Mouse (Mus musculus) MEL (cell line): ENCODE results near the gene Atp1a4. TPM values are rescaled to one million over a fixed set of nuclear protein-coding genes. Genes with fewer than 3 reads are reported as not detected.

ENCODE experiments used
- DNase-seq: peaks from one replicate; pipeline ENCODE4 v3.0.0; 2011; ENCODE audit warnings: low read depth, low spot score
- H3K27ac ChIP-seq: 2 replicates; pipeline ENCODE4 v1.5.1; 2012; ENCODE audit warnings: low read depth, mild to moderate bottlenecking, control low read depth, low read length, moderate library complexity; ENCODE audit not compliant: control insufficient read depth
- H3K27me3 ChIP-seq, 2 experiments: fragments of 150-350 bp in 1 of 2; sonication (generic) in 1 of 2; 2 replicates each; pipeline ENCODE4 v1.6.1; 2012; ENCODE audit warnings: low read length in 2 of 2, mild to moderate bottlenecking in 2 of 2, improper control_type of control experiment in 1 of 2, moderate library complexity in 1 of 2; ENCODE audit not compliant: insufficient read depth in 2 of 2, control insufficient read depth in 1 of 2
- H3K36me3 ChIP-seq, 2 experiments: 2 replicates each; pipeline ENCODE4 v1.6.1; 2012 to 2014; ENCODE audit warnings: low read length in 2 of 2, improper control_type of control experiment in 1 of 2, inconsistent platforms in 1 of 2, mild to moderate bottlenecking in 1 of 2; ENCODE audit not compliant: insufficient read depth in 2 of 2, control insufficient read depth in 1 of 2
- H3K4me1 ChIP-seq, 2 experiments: fragments of 150-350 bp in 1 of 2; sonication (generic) in 1 of 2; 2 replicates each; pipeline ENCODE4 v1.6.1; 2012; ENCODE audit warnings: low read length in 2 of 2, improper control_type of control experiment in 1 of 2, mild to moderate bottlenecking in 1 of 2; ENCODE audit not compliant: insufficient read depth in 2 of 2, control insufficient read depth in 1 of 2
- H3K4me3 ChIP-seq, 2 experiments: fragments of 150-350 bp in 1 of 2; sonication (generic) in 1 of 2; 2 replicates each; pipeline ENCODE4 v1.5.1; 2012; ENCODE audit warnings: low read depth in 2 of 2, low read length in 2 of 2, mild to moderate bottlenecking in 2 of 2, moderate library complexity in 2 of 2, control low read depth in 1 of 2, improper control_type of control experiment in 1 of 2; ENCODE audit not compliant: control insufficient read depth in 1 of 2, insufficient read depth in 1 of 2
- H3K79me2 ChIP-seq: 2 replicates; pipeline ENCODE4 v1.6.1; 2012; ENCODE audit warnings: mild to moderate bottlenecking, low read length, moderate library complexity; ENCODE audit not compliant: control insufficient read depth, poor library complexity, insufficient read depth
- H3K9ac ChIP-seq: 2 replicates; pipeline ENCODE4 v1.6.1; 2012; ENCODE audit warnings: low read depth, mild to moderate bottlenecking, control low read depth, low read length, moderate library complexity; ENCODE audit not compliant: control insufficient read depth, poor library complexity, severe bottlenecking
- H3K9me3 ChIP-seq: fragments of 150-350 bp; sonication (generic); replicated peaks from 2 replicates; pipeline ENCODE4 v1.6.1; 2012; ENCODE audit warnings: mild to moderate bottlenecking, low read length, improper control_type of control experiment, moderate library complexity; ENCODE audit not compliant: insufficient read depth
- BHLHE40 ChIP-seq: IDR thresholded peaks from 2 replicates; pipeline ENCODE4 v1.6.1; 2012; ENCODE audit warnings: low read depth, mild to moderate bottlenecking, inconsistent platforms, low read length, improper control_type of control experiment, borderline replicate concordance
- CHD1 ChIP-seq: IDR thresholded peaks from 2 replicates; pipeline ENCODE4 v1.6.1; 2012; ENCODE audit warnings: low read depth, mild to moderate bottlenecking, inconsistent platforms, low read length, improper control_type of control experiment
- CHD2 ChIP-seq: IDR thresholded peaks from 2 replicates; pipeline ENCODE4 v1.6.1; 2011; ENCODE audit warnings: low read length, improper control_type of control experiment
- E2F4 ChIP-seq: IDR thresholded peaks from 2 replicates; pipeline ENCODE4 v1.6.1; 2011; ENCODE audit warnings: low read depth, low read length, improper control_type of control experiment, borderline replicate concordance
- ELF1 ChIP-seq: IDR thresholded peaks from 2 replicates; pipeline ENCODE4 v1.6.1; 2014; ENCODE audit warnings: low read depth, mild to moderate bottlenecking, inconsistent platforms, low read length, improper control_type of control experiment, moderate library complexity
- GABPA ChIP-seq: IDR thresholded peaks from 2 replicates; pipeline ENCODE4 v1.6.1; 2012; ENCODE audit warnings: low read depth, mild to moderate bottlenecking, inconsistent platforms, low read length, improper control_type of control experiment, moderate library complexity
- HCFC1 ChIP-seq: IDR thresholded peaks from 2 replicates; pipeline ENCODE4 v1.6.1; 2012; ENCODE audit warnings: low read depth, mild to moderate bottlenecking, inconsistent platforms, low read length, improper control_type of control experiment, moderate library complexity
- JUND ChIP-seq: IDR thresholded peaks from 2 replicates; pipeline ENCODE4 v1.6.1; 2011; ENCODE audit warnings: low read depth, mild to moderate bottlenecking, improper control_type of control experiment, low read length
- MAFK ChIP-seq: IDR thresholded peaks from 2 replicates; pipeline ENCODE4 v1.6.1; 2011; ENCODE audit warnings: low read depth, mild to moderate bottlenecking, low read length, improper control_type of control experiment, borderline replicate concordance
- MAX ChIP-seq: IDR thresholded peaks from 2 replicates; pipeline ENCODE4 v1.6.1; 2011; ENCODE audit warnings: low read length, improper control_type of control experiment
- MEF2A ChIP-seq: IDR thresholded peaks from 2 replicates; pipeline ENCODE4 v1.6.1; 2014; ENCODE audit warnings: low read depth, mild to moderate bottlenecking, inconsistent platforms, low read length, improper control_type of control experiment; ENCODE audit not compliant: poor library complexity, insufficient replicate concordance, severe bottlenecking; ENCODE audit errors: extremely low read depth
- MXI1 ChIP-seq: IDR thresholded peaks from 2 replicates; pipeline ENCODE4 v1.6.1; 2011; ENCODE audit warnings: mild to moderate bottlenecking, low read depth, low read length, improper control_type of control experiment
- MYB ChIP-seq: IDR thresholded peaks from 2 replicates; pipeline ENCODE4 v1.6.1; 2011; ENCODE audit warnings: mild to moderate bottlenecking, low read depth, low read length, improper control_type of control experiment
- NRF1 ChIP-seq: IDR thresholded peaks from 2 replicates; pipeline ENCODE4 v1.6.1; 2014; ENCODE audit warnings: low read depth, mild to moderate bottlenecking, inconsistent platforms, low read length, improper control_type of control experiment, moderate library complexity; ENCODE audit not compliant: poor library complexity, insufficient read depth, severe bottlenecking
- POLR2A ChIP-seq, 2 experiments: IDR thresholded peaks; 2 replicates each; pipeline ENCODE4 v1.6.1; 2011 to 2012; ENCODE audit warnings: low read length in 2 of 2, mild to moderate bottlenecking in 2 of 2, control low read depth in 1 of 2, improper control_type of control experiment in 1 of 2, low read depth in 1 of 2, moderate library complexity in 1 of 2; ENCODE audit not compliant: control insufficient read depth in 1 of 2, insufficient read depth in 1 of 2, poor library complexity in 1 of 2
- POLR2AphosphoS5 ChIP-seq: IDR thresholded peaks from 2 replicates; pipeline ENCODE4 v1.6.1; 2012; ENCODE audit warnings: low read depth, borderline replicate concordance, mild to moderate bottlenecking, inconsistent platforms, low read length, moderate library complexity, mixed read lengths
- TAL1 ChIP-seq: IDR thresholded peaks from 2 replicates; pipeline ENCODE4 v1.6.1; 2012; ENCODE audit warnings: mild to moderate bottlenecking, inconsistent platforms, low read length, moderate library complexity, mixed read lengths
- TBP ChIP-seq: IDR thresholded peaks from 2 replicates; pipeline ENCODE4 v1.8.0; 2011; ENCODE audit warnings: low read depth, low read length, improper control_type of control experiment
- UBTF ChIP-seq: IDR thresholded peaks from 2 replicates; pipeline ENCODE4 v1.6.1; 2012; ENCODE audit warnings: low read depth, mild to moderate bottlenecking, inconsistent platforms, low read length, improper control_type of control experiment, moderate library complexity, borderline replicate concordance; ENCODE audit not compliant: insufficient read depth
- USF1 ChIP-seq: IDR thresholded peaks from 2 replicates; pipeline ENCODE4 v1.6.1; 2014; ENCODE audit warnings: low read depth, mild to moderate bottlenecking, inconsistent platforms, low read length, improper control_type of control experiment, moderate library complexity
- ZC3H11A ChIP-seq: IDR thresholded peaks from 2 replicates; pipeline ENCODE4 v1.6.1; 2012; ENCODE audit warnings: low read depth, mild to moderate bottlenecking, inconsistent platforms, low read length, improper control_type of control experiment
- ZKSCAN1 ChIP-seq: IDR thresholded peaks from 2 replicates; pipeline ENCODE4 v1.6.1; 2012; ENCODE audit warnings: low read depth, mild to moderate bottlenecking, inconsistent platforms, low read length, improper control_type of control experiment, moderate library complexity
- ZMIZ1 ChIP-seq: IDR thresholded peaks from 2 replicates; pipeline ENCODE4 v1.6.1; 2012; ENCODE audit warnings: low read depth, mild to moderate bottlenecking, inconsistent platforms, low read length, improper control_type of control experiment, moderate library complexity
- ZNF384 ChIP-seq: IDR thresholded peaks from 2 replicates; pipeline ENCODE4 v1.6.1; 2012; ENCODE audit warnings: low read depth, mild to moderate bottlenecking, inconsistent platforms, low read length, improper control_type of control experiment
- polyA plus RNA-seq, 2 experiments: library from polyadenylated mRNA; stranded (reverse) in 1 of 2; unstranded in 1 of 2; fragments of >175 nt in 1 of 2; fragments of >200 nt in 1 of 2; gene quantifications; 2 replicates each; pipeline versions ENCODE4 v1.2.1 to v1.2.4; 2012; ENCODE audit warnings: low replicate concordance in 2 of 2, low read depth in 1 of 2; ENCODE audit not compliant: insufficient read length in 2 of 2, insufficient read depth in 1 of 2, missing spikeins in 1 of 2
- total RNA-seq: library from RNA; depleted of rRNA; stranded (reverse); fragments of 300-350 nt; gene quantifications from 2 replicates; pipeline ENCODE4 v1.2.3, GENCODE M21; 2012

Atp1a4 gene
- total and polyA plus RNA-seq, 3 experiments, result not detected

DNA sequence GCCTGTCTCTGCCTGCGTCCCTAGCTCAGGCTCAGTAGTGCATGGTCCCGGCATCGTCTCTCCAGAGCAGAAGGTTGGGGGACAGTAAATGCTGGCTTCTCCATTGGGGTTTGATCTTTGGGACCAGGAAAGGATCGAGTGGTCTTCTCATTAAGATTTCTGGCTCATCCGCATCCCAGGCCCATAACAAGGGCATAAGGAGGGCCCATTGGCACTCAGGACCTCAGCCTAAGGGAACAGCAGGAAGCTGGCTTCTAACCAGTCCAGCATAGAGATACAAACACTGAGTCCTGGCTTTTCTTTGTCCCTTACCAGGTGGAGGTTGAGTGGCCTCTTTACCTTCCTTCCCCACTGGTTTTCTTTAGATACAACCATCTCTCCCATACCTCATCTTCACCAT, 60.4 kb downstream of the Atp1a4 start:
- H3K4me3 ChIP-seq, result no peak overlapping the region
- H3K9ac ChIP-seq, result no peak overlapping the region
- H3K27ac ChIP-seq, result no peak overlapping the region
- H3K4me1 ChIP-seq, result no peaks in the 10 kb centered on the region
- H3K79me2 ChIP-seq, result no peaks in the 10 kb centered on the region
- peaks cover 0 to 7% of the 10 kb centered on the region in 2 experiments; a peak in 2 of 4 replicates for H3K36me3 ChIP-seq
- TF ChIP-seq ZNF384, result no peak
- TF ChIP-seq ZC3H11A, result no peak
- no peak for TF ChIP-seq ELF1
- no peak for TF ChIP-seq MEF2A
- no peak for TF ChIP-seq BHLHE40
- TF ChIP-seq MAX, result no peak
- TF ChIP-seq USF1, result no peak
- no peak for TF ChIP-seq CHD1
- TF ChIP-seq GABPA, result no peak
- no peak for TF ChIP-seq HCFC1
- no peak for TF ChIP-seq MAFK
- no peak for TF ChIP-seq MYB
- TF ChIP-seq NRF1, result no peak
- no peak for TF ChIP-seq MXI1
- TF ChIP-seq TBP, result no peak
- no peak for TF ChIP-seq UBTF
- TF ChIP-seq TAL1, result no peak
- TF ChIP-seq, all 39 proteins: peak for 0
- Histone ChIP-seq H3K9me3 (no peaks in the 10 kb centered on the region), H3K27me3 (no peaks in the 10 kb centered on the region)
- no peak for DNase-seq

DNA sequence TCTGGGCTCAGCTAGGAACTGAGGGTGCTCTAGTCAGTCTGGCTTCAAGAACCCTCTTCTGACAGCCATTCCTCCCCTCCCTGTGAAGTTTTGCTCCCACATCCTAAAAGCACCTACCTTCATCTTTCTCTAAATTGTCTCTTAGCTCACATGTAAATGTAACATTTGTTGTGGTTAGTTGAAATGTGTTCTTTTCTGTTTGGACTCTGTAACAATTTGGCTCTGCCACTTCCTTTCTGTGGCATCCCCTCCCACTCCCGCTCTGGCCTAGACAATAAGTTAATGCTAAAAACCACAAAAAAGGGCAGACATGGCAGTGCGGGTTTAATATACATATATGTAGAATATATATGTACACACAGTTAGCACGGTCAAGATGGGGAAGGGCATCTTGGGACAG, 61.1 kb downstream of the Atp1a4 start:
- H3K9ac ChIP-seq, result no peak overlapping the region
- no peak overlapping the region for H3K27ac ChIP-seq
- no peaks in the 10 kb centered on the region for H3K79me2 ChIP-seq
- no peaks in the 10 kb centered on the region for H3K4me1 ChIP-seq
- H3K4me3 ChIP-seq, result no peak overlapping the region
- H3K36me3 ChIP-seq, result peaks cover 0 to 9% of the 10 kb centered on the region in 2 experiments; a peak in 2 of 4 replicates
- TF ChIP-seq BHLHE40 (no peak), POLR2AphosphoS5 (no peak), ZKSCAN1 (no peak), JUND (no peak), CHD2 (no peak), ZMIZ1 (no peak), POLR2A (IDR thresholded peaks at IDR 0.05; ENCODE audit: control insufficient read depth in 1 of 2, insufficient read depth in 1 of 2, low read depth in 1 of 2, low read length in 2 of 2, poor library complexity in 1 of 2) (no peak), TBP (no peak), ZC3H11A (no peak), NRF1 (no peak), E2F4 (no peak), MXI1 (no peak)
- no peaks in the 10 kb centered on the region for H3K27me3 ChIP-seq
- H3K9me3 ChIP-seq, result no peaks in the 10 kb centered on the region
- DNase-seq, result no peak
